Mouse (Mus musculus): ENCODE results near the gene Crygc.

- TF ChIP-seq POLR2A (IDR thresholded peaks at IDR 0.05; ENCODE audit: insufficient read depth, low read depth, low read length) (no peak), CTCF (IDR thresholded peaks at IDR 0.05) (peak; percentile 99; the same call in 1 of the 2 replicates)
Measured at GRCm38 (mm10) chr1:65112031-65112806, 38.7 kb upstream of the Crygc start.
